Mouse (Mus musculus): ENCODE measurements around the gene Amot. TPM values are rescaled to one million over a fixed set of nuclear protein-coding genes. Genes with fewer than 3 reads are reported as not detected.

Amot gene
- total and polyA plus RNA-seq, 3 experiments = 0.20 to 1.8 (median 0.93) TPM

DNA sequence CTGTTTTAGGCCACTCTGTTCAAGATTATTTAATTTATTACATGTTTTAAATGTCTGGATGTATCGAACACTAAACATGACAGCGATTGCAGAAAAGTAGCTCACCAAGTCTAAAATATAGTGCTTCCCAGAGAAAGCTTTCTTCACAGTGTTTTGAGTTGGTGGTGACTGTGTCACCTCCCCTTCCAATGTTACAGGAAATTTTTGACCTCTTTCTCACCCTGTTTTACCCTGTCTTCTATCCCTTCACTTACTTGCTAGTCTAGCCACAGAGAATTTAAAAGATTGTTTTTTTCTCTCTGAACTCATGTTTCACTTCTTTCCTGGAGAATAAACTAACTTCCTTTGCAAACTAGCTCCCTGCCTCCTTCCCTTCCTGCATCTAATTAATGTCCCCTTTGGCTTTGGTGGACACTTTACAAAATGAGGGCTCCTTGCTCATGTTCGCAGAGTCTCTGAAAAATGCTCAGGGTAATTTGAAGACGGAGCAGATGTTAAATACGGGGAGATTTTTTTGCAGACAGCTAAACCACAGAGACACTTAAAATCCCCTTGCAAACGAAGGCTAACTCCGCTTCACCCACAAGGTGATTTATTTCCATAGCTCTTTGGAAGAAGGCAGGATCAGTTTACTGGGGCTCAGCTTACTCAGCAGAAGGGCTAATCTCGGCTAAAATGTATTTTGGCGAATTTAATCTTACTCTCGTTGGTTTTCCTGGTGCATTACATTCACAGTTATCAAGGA lies 11.5 kb upstream of the Amot start:
- Histone ChIP-seq H3K4me3 (ENCODE audit: low read depth, low read length) (no peak overlapping the region), H3K36me3 (replicated peaks) (no peaks in the 10 kb centered on the region), H3K9me3 (replicated peaks) (no peaks in the 10 kb centered on the region), H3K27me3 (ENCODE audit: insufficient read depth, low read length) (no peaks in the 10 kb centered on the region), H3K4me1 (ENCODE audit: insufficient read depth, low read depth, low read length) (no peaks in the 10 kb centered on the region)
- no peak for DNase-seq (ENCODE audit: low spot score)
- no peak for ATAC-seq (ENCODE audit: extremely low read depth, insufficient number of reproducible peaks, low FRiP score, poor library complexity, severe bottlenecking)
- TF ChIP-seq CTCF (IDR thresholded peaks at IDR 0.05; ENCODE audit: low read depth, low read length) = no peak
- no peak for TF ChIP-seq TAL1 (conservative IDR thresholded peaks at IDR 0.05; ENCODE audit: low read depth, low read length)
- TF ChIP-seq GATA1 (IDR thresholded peaks at IDR 0.05; ENCODE audit: borderline replicate concordance, low read length) = no peak
- TF ChIP-seq GATA2 (IDR thresholded peaks at IDR 0.05; ENCODE audit: borderline replicate concordance, low read depth, low read length) = no peak

GRCm38 (mm10) chrX:145515498-145516158 lies 10.6 kb upstream of the Amot start:
- H3K4me1 ChIP-seq (ENCODE audit: insufficient read depth, low read depth, low read length) = no peaks in the 10 kb centered on the region
- no peaks in the 10 kb centered on the region for H3K27me3 ChIP-seq (ENCODE audit: insufficient read depth, low read length)
- TF ChIP-seq CTCF (IDR thresholded peaks at IDR 0.05; ENCODE audit: low read depth, low read length) (no peak), TAL1 (conservative IDR thresholded peaks at IDR 0.05; ENCODE audit: low read depth, low read length) (no peak), GATA1 (IDR thresholded peaks at IDR 0.05; ENCODE audit: borderline replicate concordance, low read length) (no peak), GATA2 (IDR thresholded peaks at IDR 0.05; ENCODE audit: borderline replicate concordance, low read depth, low read length) (no peak), POLR2AphosphoS5 (IDR thresholded peaks at IDR 0.05; ENCODE audit: insufficient replicate concordance, low read depth, low read length) (no peak)
- DNase-seq (ENCODE audit: low spot score) = no peak
- H3K36me3 ChIP-seq (replicated peaks) = no peaks in the 10 kb centered on the region
- H3K9me3 ChIP-seq (replicated peaks) = no peaks in the 10 kb centered on the region
- no peak overlapping the region for H3K4me3 ChIP-seq (ENCODE audit: low read depth, low read length)
- no peak for ATAC-seq (ENCODE audit: extremely low read depth, insufficient number of reproducible peaks, low FRiP score, poor library complexity, severe bottlenecking)

GRCm38 (mm10) chrX:145510675-145511074 lies 5.7 kb upstream of the Amot start:
- TF ChIP-seq POLR2AphosphoS5 (IDR thresholded peaks at IDR 0.05; ENCODE audit: insufficient replicate concordance, low read depth, low read length) = no peak
- TF ChIP-seq CTCF (IDR thresholded peaks at IDR 0.05; ENCODE audit: low read depth, low read length) = no peak
- no peak for TF ChIP-seq GATA2 (IDR thresholded peaks at IDR 0.05; ENCODE audit: borderline replicate concordance, low read depth, low read length)

GRCm38 (mm10) chrX:145505457-145506201 lies 648 bp upstream of the Amot start:
- no peaks in the 10 kb centered on the region for H3K9me3 ChIP-seq (replicated peaks)
- H3K36me3 ChIP-seq (replicated peaks) = no peaks in the 10 kb centered on the region
- peaks cover 7% of the 10 kb centered on the region for H3K4me1 ChIP-seq (ENCODE audit: insufficient read depth, low read depth, low read length)
- H3K4me3 ChIP-seq (ENCODE audit: low read depth, low read length) = peak overlapping the region; percentile 67
- TF ChIP-seq CTCF (IDR thresholded peaks at IDR 0.05; ENCODE audit: low read depth, low read length) = no peak
- ATAC-seq (ENCODE audit: extremely low read depth, insufficient number of reproducible peaks, low FRiP score, poor library complexity, severe bottlenecking) (peak; percentile 95), DNase-seq (ENCODE audit: low spot score) (peak; percentile 65)
- no peaks in the 10 kb centered on the region for H3K27me3 ChIP-seq (ENCODE audit: insufficient read depth, low read length)

More at GRCm38 (mm10) chrX:145510675-145511074, 5.7 kb upstream of the Amot start:
- DNase-seq (ENCODE audit: low spot score) = no peak
- no peaks in the 10 kb centered on the region for H3K4me1 ChIP-seq (ENCODE audit: insufficient read depth, low read depth, low read length)
- no peaks in the 10 kb centered on the region for H3K36me3 ChIP-seq (replicated peaks)
- ATAC-seq (ENCODE audit: extremely low read depth, insufficient number of reproducible peaks, low FRiP score, poor library complexity, severe bottlenecking) = no peak
- H3K4me3 ChIP-seq (ENCODE audit: low read depth, low read length) = no peak overlapping the region
- no peaks in the 10 kb centered on the region for H3K27me3 ChIP-seq (ENCODE audit: insufficient read depth, low read length)
- H3K9me3 ChIP-seq (replicated peaks) = no peaks in the 10 kb centered on the region

DNA sequence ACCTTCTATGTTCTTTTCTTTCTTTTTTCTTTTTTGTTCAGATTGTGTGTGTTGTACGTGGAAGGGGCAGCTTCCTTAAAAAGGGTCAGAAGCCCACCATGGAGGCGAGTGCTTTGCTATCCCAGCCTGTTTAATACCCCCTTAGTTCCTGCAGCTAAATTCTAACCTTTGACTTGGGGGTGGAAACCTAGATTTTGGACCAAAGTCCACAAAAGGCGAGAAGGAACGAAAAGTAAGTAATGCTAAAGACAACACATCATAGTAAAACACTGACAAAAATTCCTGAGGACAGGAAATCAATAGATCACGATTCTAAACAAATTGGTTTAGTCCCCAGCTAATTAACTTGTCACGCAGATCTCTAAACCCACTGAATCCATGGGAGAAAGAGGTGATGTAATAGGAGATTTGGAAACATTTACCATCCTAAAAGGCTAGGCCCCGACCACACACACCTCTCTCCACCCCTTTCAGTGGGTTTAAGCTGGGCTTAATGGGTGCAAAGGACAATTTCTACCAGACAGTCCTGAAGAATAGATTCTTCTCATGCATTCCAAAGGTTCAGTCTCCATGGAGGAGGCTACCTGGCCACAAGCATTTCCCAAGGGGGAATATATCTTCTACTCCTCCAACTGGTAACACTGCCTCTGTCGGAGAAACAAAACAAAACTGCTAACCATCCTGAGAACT lies 3.2 kb downstream of the Amot start:
- TF ChIP-seq GATA2 (IDR thresholded peaks at IDR 0.05; ENCODE audit: borderline replicate concordance, low read depth, low read length) = no peak
- no peaks in the 10 kb centered on the region for H3K36me3 ChIP-seq (replicated peaks)
- H3K9me3 ChIP-seq (replicated peaks) = no peaks in the 10 kb centered on the region
- no peak for ATAC-seq (ENCODE audit: extremely low read depth, insufficient number of reproducible peaks, low FRiP score, poor library complexity, severe bottlenecking)
- no peaks in the 10 kb centered on the region for H3K27me3 ChIP-seq (ENCODE audit: insufficient read depth, low read length)
- H3K4me1 ChIP-seq (ENCODE audit: insufficient read depth, low read depth, low read length) = peaks cover 7% of the 10 kb centered on the region
- no peak for DNase-seq (ENCODE audit: low spot score)
- H3K4me3 ChIP-seq (ENCODE audit: low read depth, low read length) = no peak overlapping the region

- no peaks in the 10 kb centered on the region for H3K4me1 ChIP-seq (ENCODE audit: insufficient read depth, low read depth, low read length)
- H3K9me3 ChIP-seq (replicated peaks) = no peaks in the 10 kb centered on the region
- H3K27me3 ChIP-seq (ENCODE audit: insufficient read depth, low read length) = no peaks in the 10 kb centered on the region
- TF ChIP-seq GATA1 (IDR thresholded peaks at IDR 0.05; ENCODE audit: borderline replicate concordance, low read length) (no peak), POLR2AphosphoS5 (IDR thresholded peaks at IDR 0.05; ENCODE audit: insufficient replicate concordance, low read depth, low read length) (no peak), GATA2 (IDR thresholded peaks at IDR 0.05; ENCODE audit: borderline replicate concordance, low read depth, low read length) (no peak), CTCF (IDR thresholded peaks at IDR 0.05; ENCODE audit: low read depth, low read length) (no peak), TAL1 (conservative IDR thresholded peaks at IDR 0.05; ENCODE audit: low read depth, low read length) (no peak)
- DNase-seq (ENCODE audit: low spot score) (no peak), ATAC-seq (ENCODE audit: extremely low read depth, insufficient number of reproducible peaks, low FRiP score, poor library complexity, severe bottlenecking) (no peak)
- no peaks in the 10 kb centered on the region for H3K36me3 ChIP-seq (replicated peaks)
- no peak overlapping the region for H3K4me3 ChIP-seq (ENCODE audit: low read depth, low read length)
These were observed 5.9 kb downstream of the Amot start for GRCm38 (mm10) chrX:145499101-145499500.
